Mouse (Mus musculus) urinary bladder, postnatal 4 days (tissue): ENCODE measurements around the gene Pigs.

ENCODE experiments used
- DNase-seq, 2 experiments: peaks; one replicate each; pipeline ENCODE4 v3.0.0; 2021 to 2022; ENCODE audit warnings: low spot score in 2 of 2

Gene Pigs

GRCm38 (mm10) chr11:78337040-78337439 is 8.8 kb downstream of the Pigs start:
- no peak for DNase-seq

GRCm38 (mm10) chr11:78341702-78342101 is 13.5 kb downstream of the Pigs start:
- no peak for DNase-seq

GRCm38 (mm10) chr11:78343381-78344327 is 15.4 kb downstream of the Pigs start, which contains the start of gene Unc119:
Unc119 (plus strand) TSS chr11:78343482.
- DNase-seq, result peak; percentile 74 to 76

GRCm38 (mm10) chr11:78344328-78344889 is 16.2 kb downstream of the Pigs start:
- DNase-seq, result no peak

GRCm38 (mm10) chr11:78344890-78345715 is 16.9 kb downstream of the Pigs start:
- DNase-seq, result peak; percentile 74 to 75

GRCm38 (mm10) chr11:78345801-78346200 is 17.6 kb downstream of the Pigs start:
- no peak for DNase-seq

- DNase-seq, result no peak
Observed at GRCm38 (mm10) chr11:78346326-78347069, 18.3 kb downstream of the Pigs start.

- no peak for DNase-seq
Observed at GRCm38 (mm10) chr11:78347070-78347754, 19.0 kb downstream of the Pigs start.

- no peak for DNase-seq
Observed at GRCm38 (mm10) chr11:78347908-78348307, 19.7 kb downstream of the Pigs start.

GRCm38 (mm10) chr11:78348474-78348873 is 20.3 kb downstream of the Pigs start:
- DNase-seq, result no peak

GRCm38 (mm10) chr11:78349441-78350358 is 21.5 kb downstream of the Pigs start:
- DNase-seq, result no peak

- no peak for DNase-seq
Observed at GRCm38 (mm10) chr11:78353081-78353480, 24.9 kb downstream of the Pigs start.

GRCm38 (mm10) chr11:78354905-78355304 is 26.7 kb downstream of the Pigs start:
- no peak for DNase-seq

GRCm38 (mm10) chr11:78355471-78356238 is 27.4 kb downstream of the Pigs start:
- peak in 1 of 2 experiments; percentile 77 for DNase-seq

GRCm38 (mm10) chr11:78358330-78359007 is 30.3 kb downstream of the Pigs start:
- no peak for DNase-seq

GRCm38 (mm10) chr11:78360125-78360788 is 32.0 kb downstream of the Pigs start:
- DNase-seq, result peak; percentile 57 to 80

GRCm38 (mm10) chr11:78360789-78361131 is 32.5 kb downstream of the Pigs start:
- DNase-seq, result no peak
